Mouse (Mus musculus) mesoderm, embryonic 11.5 days (tissue): ENCODE data around the gene Cluh.

Experiments
- DNase-seq: peaks from one replicate; pipeline ENCODE4 v3.0.0-alpha.2; 2012; ENCODE audit warnings: low read depth, low spot score

Gene Cluh

DNA sequence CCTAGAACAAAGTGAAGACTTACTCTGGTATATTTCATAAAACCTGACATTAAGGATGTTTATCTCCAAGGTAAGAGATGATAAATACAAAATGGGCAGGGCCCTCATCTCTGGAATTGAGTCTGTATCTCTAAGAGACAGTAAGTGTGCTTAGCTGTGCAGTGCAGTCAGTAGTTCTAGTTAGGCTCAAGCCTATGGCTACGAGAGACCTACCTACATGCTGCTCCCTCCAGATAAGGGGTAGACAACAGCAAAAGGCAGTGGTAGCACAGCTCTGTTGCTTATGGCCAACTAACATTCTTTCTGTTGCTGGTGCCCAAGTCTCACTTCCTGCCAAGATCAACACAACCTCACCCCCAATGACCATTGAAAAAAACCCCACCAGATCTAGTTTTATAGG, 24.3 kb downstream of the Cluh start:
- DNase-seq: no peak

DNA sequence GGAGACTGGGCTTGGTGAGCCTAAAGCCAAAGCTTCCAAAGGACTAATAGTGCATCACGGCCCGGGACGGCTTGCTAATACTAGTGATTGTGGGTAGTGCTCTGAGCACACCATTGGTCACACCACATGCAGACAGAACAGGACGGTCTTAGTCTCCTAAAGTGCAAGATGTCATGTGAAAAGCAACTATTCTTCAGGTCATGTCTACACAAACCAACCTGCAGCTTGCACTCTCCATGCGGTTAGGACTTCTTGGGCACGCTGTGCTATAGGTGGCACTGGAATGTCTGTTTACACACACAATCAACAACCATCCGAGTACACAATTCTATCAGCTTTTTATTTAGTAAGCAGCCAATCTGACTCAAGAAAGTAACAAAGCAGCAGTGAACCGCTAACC, 25.4 kb downstream of the Cluh start:
- no peak for DNase-seq

DNA sequence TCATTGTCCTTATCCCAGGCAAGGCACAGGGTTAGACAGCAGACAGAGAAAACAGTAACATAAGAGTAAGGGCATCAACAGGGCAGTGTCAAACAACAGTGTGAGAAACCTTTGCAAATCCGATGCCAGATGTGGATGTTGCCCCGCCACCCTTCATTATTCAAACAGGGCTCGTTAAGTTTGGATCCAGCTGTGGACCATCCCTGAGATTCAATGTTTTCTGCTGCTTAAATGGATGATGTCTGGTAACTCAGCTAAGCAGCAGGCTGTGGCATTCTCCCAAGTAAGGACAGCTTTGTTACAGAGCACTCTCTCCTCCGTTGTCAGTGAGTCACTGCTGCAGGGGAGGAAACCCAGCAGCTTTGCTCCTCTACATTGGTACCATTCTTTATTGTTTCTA, 25.9 kb downstream of the Cluh start:
- DNase-seq: no peak

DNA sequence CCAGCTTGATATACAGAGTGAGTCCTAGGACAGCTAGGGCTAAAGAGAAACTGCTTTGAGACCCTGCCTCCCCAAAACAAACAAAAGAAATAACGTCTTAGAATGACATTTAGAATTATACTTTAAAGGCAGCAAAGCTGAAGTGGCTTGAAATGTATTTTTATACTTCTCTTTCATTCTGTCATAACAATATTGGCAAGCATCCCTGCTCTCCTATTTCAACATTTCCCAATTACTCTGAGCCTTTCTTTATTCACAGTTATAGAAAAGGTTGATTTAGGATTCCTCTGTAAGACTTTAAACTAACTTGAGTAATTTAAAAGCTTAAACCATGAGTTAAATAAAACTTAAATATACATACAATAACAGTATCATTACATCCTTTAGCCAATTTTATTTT, 42.9 kb downstream of the Cluh start:
- DNase-seq: no peak

DNA sequence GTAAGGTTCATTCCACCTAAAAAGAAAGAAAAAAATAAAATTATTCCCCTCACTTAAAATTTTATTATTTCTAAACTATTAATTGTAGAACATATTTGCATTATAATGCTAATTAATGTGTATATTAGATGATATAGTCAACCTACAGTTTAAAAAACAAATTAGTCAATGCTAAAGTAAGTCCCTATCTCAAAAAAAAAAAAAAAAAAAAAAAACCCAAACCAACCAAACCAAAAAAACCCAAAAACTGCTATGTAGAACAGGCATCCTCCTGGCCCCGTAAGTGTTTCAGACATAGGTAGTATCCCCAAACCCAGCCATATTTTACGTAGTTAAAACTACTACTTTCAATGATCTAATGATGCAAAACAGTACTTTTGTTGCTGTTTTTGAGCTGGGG, 50.2 kb downstream of the Cluh start:
- no peak for DNase-seq

DNA sequence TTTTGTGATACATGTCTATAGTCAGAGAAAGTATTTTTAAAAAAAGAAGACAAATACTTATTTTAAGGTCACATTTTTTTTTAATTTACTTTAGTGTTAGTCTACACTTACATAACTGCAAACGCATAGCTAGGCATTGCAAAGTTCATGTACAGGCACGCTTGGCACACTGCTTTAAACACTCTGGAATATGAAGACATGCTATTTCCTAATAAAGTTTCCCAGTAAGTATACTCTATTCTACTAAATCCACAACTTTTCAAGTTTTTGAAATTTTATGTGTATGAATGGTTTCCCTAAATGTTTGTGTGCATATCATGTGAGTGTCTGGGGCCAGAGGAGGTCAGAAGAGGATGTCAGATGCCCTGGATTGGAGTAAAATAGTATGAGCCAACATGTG, 54.8 kb downstream of the Cluh start:
- no peak for DNase-seq

DNA sequence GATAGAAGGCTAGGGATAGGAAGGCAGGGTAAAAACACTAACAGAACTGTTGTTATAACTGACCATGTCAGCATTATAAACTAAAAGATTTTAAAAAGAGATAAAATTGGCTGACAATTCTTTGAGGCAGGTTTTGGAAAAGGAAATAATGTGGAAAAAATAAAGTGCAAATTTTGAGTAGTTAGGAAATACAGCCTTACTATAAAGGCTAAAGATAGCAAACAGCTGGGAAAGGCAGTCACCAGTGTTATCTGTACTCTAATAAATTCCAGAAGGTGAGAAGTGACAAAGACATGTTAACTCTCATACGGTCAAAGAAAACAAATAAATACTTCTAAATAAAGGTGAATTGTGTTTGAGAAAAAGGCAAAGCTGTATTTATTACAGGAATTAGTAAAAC, 59.5 kb downstream of the Cluh start:
- DNase-seq: no peak

DNA sequence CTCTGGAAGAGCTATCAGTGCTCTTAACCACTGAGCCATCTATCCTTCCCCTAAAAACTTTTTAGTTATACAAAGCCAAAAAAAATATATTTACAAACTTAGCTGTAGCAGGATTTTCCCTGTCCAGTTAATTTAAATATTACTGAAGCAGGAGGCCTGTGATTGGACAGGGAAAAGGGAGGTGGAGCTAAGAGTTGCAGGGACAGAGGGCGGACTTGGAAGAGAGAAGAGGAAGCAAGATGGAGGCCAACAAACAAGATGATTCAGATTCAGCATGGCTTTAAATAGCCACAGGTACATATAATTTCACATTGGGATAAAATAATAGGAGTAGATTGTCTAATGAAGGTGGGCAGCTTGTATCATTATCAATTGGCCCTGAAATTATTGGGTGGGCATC, 61.4 kb downstream of the Cluh start:
- no peak for DNase-seq

DNA sequence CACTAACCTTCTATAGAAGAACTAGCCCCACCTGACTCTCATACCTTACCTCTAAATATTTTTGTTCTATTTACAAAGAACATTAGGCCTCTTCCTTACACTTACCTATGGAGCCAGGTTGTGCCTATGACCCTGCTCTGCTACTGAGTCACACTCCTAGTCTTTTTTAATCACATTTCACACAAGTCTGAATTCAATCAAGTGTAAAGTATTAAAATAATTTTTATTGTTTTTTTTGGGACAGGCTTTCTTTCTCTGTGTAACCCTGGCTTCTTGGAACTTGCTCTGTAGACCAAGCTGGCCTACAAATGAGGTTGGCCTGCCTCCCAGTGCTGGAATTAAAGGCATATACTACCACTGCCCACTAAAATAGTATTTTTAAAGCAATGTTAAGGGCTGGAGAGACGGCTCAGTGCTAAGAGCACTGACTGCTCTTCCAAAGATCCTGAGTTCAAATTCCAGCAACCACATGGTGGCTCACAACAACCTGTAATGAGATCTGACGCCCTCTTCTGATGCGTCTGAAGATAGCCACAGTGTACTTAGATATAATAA, 66.8 kb downstream of the Cluh start:
- DNase-seq: no peak
